Mouse (Mus musculus): ENCODE measurements at regions not wholly inside any gene's neighbourhood (a gene's known extent, or its start where the extent isn't known, plus 50 kb on each side); places are given as distances from the start of the nearest gene placed in this dataset.

- no peak for DNase-seq (ENCODE audit: low read depth)
Observed at GRCm38 (mm10) chr14:55406146-55406545, 72.4 kb upstream of the Dhrs4 start.
